Mouse (Mus musculus) lung, adult 2 months (tissue): Measurements from ENCODE around the gene Atn1. TPM values are rescaled to one million over a fixed set of nuclear protein-coding genes. Genes with fewer than 3 reads are reported as not detected.

Experiments
- DNase-seq: peaks from one replicate; pipeline ENCODE4 v3.0.0; 2022
- H3K4me1 ChIP-seq: fragments of 200-500 bp; 2 replicates; pipeline ENCODE4 v1.6.1; 2011; ENCODE audit warnings: low read length; ENCODE audit not compliant: control insufficient read depth, insufficient read depth
- H3K4me3 ChIP-seq: fragments of 200-500 bp; replicated peaks from 2 replicates; pipeline ENCODE3; 2011; ENCODE audit warnings: low read depth, mild to moderate bottlenecking, control low read depth, low read length; ENCODE audit errors: extremely low read depth
- CTCF ChIP-seq: fragments of 200-500 bp; IDR thresholded peaks from 2 replicates; pipeline ENCODE4 v1.5.1; 2011; ENCODE audit warnings: mild to moderate bottlenecking, low read length, control low read depth; ENCODE audit not compliant: insufficient read depth
- POLR2A ChIP-seq: fragments of 200-500 bp; IDR thresholded peaks from 2 replicates; pipeline ENCODE4 v1.6.1; 2011; ENCODE audit warnings: low read depth, mild to moderate bottlenecking, control low read depth, low read length, borderline replicate concordance; ENCODE audit errors: extremely low read depth
- whole genome bisulfite sequencing: fragments of 180-500 bp; shearing (Covaris S2); methylation state at CpG from one replicate; pipeline ENCODE4 v1.1.7; 2018; 5-methylcytosine and 5-hydroxymethylcytosine counted together
- polyA plus RNA-seq: library from polyadenylated mRNA; depleted of rRNA; stranded (reverse); fragments of >200 nt; gene quantifications from 2 replicates; pipeline ENCODE4 v1.2.3, GENCODE M21; 2012

The Atn1 gene
- polyA plus RNA-seq, 1 experiment = 64.6 TPM

DNA sequence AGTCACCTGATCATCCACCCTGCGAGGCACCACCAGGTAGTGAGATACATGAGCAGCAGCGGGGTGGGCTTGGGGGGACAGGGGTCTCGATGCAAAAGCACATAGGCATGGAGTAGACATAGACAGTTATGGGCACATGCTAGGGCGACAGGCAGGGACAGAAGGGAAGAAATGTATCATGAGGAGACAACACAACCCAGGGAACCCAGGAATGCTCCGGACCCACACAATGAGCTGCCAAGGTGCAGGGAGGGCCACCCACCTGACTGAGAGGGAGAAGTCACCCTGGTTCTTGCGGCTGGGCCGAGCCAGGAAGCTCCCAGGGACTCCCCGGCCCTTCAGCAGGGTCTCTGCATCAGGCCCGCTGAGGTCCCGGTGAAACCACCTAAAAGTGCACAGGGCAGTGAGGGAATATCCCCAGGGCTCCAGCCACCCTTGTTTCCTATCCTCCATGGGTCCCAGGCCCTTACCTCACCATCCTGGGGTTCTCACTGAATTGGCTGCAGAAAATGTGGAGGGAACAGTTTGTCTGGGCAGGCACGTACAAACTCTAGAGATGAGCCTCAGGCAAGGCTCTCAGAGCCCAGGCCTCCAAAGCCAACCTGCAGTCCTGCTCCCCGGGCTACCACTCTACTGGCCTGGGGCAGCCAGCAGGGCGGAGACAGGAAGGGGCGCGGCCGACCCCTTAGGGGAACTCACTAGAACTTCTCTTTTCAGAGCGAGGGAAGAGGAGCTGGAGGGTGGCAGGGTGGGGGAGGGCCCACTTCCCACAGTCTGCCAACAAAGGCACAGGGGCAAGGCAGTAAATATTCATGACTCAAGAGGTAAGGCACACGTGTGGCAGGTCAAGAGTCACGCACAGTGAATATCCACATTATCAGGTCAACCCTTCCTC lies 23.6 kb downstream of the Atn1 start:
- TF ChIP-seq POLR2A (peak; percentile 47; the same call in 1 of the 2 replicates), CTCF (no peak)
- Histone ChIP-seq H3K4me1 (no peaks in the 10 kb centered on the region), H3K4me3 (peak overlapping the region; percentile 40)
- WGBS = 47% methylated on average over 19 of the region's 19 CpGs
- DNase-seq = peak; percentile 36

DNA sequence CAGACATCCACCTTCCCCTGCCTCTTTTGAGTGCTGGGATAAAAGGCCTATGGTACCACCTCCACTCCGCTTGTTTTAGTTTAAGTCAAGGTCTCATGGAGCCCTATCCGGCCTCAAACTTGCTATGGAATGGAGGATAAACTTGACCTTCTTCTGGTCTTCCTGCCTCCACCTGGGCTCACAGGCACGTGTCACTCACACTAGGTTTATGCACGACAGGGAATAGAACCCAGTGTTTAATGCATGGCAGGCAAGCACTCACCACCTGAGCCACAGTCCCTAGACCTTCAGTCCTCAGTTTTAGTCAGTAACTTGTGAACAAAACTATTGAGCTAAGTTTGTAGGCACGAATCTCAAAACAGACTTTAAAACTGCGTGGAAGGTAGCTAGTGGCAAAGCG lies 25.3 kb downstream of the Atn1 start:
- WGBS = 84% methylated on average over 7 of the region's 7 CpGs
- no peak for TF ChIP-seq POLR2A
- no peak for TF ChIP-seq CTCF
- DNase-seq = no peak
- Histone ChIP-seq H3K4me3 (peak overlapping the region; percentile 19), H3K4me1 (no peaks in the 10 kb centered on the region)

- 65% methylated on average over 8 of the region's 8 CpGs for WGBS
- H3K4me1 ChIP-seq = no peaks in the 10 kb centered on the region
- TF ChIP-seq CTCF = no peak
- no peak for TF ChIP-seq POLR2A
- H3K4me3 ChIP-seq = peak overlapping the region; percentile 14
- DNase-seq = no peak
These were observed 26.2 kb downstream of the Atn1 start for GRCm38 (mm10) chr6:124729850-124730705.

DNA sequence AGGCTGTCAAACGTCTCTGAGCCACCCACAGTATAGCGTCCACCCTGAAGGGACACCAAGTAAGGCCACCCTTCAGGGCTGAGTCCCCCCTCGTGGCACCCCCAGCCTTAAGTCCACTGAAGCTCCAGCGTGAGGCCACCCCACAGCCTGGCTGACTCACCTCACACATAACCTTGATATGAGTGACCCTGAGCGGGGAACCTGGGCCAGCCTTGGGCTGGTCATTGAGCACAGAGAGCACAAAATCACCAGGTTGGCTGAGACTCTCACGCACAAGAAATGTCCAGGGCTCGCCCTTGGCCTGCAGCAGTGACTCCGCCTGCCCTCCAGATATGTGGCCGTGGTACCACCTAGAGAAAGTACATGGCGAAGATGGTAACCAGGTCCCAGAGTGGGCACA lies 27.7 kb downstream of the Atn1 start:
- H3K4me1 ChIP-seq = no peaks in the 10 kb centered on the region
- 82% methylated on average over 10 of the region's 10 CpGs for WGBS
- TF ChIP-seq CTCF = no peak
- no peak for TF ChIP-seq POLR2A
- no peak overlapping the region for H3K4me3 ChIP-seq
- DNase-seq = no peak

GRCm38 (mm10) chr6:124724472-124724871 lies 31.9 kb downstream of the Atn1 start:
- Histone ChIP-seq H3K4me1 (no peaks in the 10 kb centered on the region), H3K4me3 (no peak overlapping the region)
- no peak for DNase-seq
- WGBS = 88% methylated on average over 10 of the region's 10 CpGs
- no peak for TF ChIP-seq POLR2A
- TF ChIP-seq CTCF = no peak

GRCm38 (mm10) chr6:124723541-124723940 lies 32.8 kb downstream of the Atn1 start:
- TF ChIP-seq POLR2A (no peak), CTCF (no peak)
- H3K4me1 ChIP-seq = no peaks in the 10 kb centered on the region
- DNase-seq = no peak
- 49% methylated on average over 8 of the region's 8 CpGs for WGBS
- H3K4me3 ChIP-seq = no peak overlapping the region

DNA sequence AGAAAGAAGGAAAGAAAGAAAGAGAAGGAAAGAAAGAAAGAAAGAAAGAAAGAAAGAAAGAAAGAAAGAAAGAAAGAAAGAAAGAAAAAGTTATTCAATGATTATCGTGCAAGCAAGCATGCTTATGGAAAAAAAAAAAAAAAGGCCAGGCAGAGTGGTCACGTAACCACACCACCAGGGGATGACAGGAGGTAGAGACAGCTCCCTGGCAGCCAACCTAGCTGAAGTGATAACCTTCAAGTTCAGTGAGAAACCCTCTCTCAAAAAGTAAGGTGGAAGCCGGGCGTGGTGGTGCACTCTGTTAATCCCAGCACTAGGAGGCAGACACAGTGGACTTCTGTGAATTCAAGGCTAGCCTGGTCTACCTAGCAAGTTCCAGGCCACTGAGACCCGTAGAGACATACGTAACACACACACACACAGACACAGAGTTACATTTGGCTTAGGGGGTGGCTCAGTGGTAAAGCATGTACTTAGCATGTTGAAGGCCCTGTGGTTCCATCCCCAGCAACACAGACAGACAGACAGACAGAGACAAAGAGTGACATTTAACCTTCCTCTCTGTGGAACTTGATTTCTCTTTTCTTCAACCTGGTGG lies 33.3 kb downstream of the Atn1 start:
- Histone ChIP-seq H3K4me1 (no peaks in the 10 kb centered on the region), H3K4me3 (no peak overlapping the region)
- TF ChIP-seq CTCF = no peak
- no peak for TF ChIP-seq POLR2A
- DNase-seq = no peak
- WGBS = 76% methylated on average over 6 of the region's 6 CpGs

DNA sequence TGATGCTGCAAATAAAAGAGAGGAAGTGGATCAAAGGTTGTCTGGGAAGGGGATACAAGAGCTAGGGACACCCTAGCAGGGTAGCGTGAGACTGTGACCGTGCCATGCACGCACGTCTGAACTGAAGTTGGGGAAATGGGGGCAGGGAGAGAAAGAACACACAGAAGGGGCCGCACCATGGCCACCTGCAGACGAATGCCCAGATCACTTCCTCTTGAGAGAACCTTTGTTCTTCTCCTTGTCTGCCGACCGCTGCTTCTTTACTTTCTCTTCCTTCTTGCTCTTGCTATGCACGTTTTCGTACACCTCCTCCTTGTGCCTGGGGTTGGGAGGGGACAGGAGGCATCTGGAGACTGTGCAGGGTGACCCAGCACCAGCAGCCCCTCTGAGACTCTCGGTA lies 35.4 kb downstream of the Atn1 start:
- H3K4me3 ChIP-seq = no peak overlapping the region
- no peak for TF ChIP-seq POLR2A
- no peak for TF ChIP-seq CTCF
- 46% methylated on average over 11 of the region's 11 CpGs for WGBS
- H3K4me1 ChIP-seq = no peaks in the 10 kb centered on the region
- DNase-seq = no peak

GRCm38 (mm10) chr6:124719354-124719978 lies 36.9 kb downstream of the Atn1 start:
- TF ChIP-seq CTCF (no peak), POLR2A (no peak)
- peak; percentile 30 for DNase-seq
- peak overlapping the region; percentile 35 for H3K4me3 ChIP-seq
- WGBS = 64% methylated on average over 7 of the region's 7 CpGs
- H3K4me1 ChIP-seq = no peaks in the 10 kb centered on the region
